Mouse (Mus musculus): ENCODE results near the gene Enpp7. TPM values are rescaled to one million over a fixed set of nuclear protein-coding genes. Genes with fewer than 3 reads are reported as not detected.

Gene Enpp7
- polyA plus RNA-seq, 1 experiment from 2014 or later = not detected

DNA sequence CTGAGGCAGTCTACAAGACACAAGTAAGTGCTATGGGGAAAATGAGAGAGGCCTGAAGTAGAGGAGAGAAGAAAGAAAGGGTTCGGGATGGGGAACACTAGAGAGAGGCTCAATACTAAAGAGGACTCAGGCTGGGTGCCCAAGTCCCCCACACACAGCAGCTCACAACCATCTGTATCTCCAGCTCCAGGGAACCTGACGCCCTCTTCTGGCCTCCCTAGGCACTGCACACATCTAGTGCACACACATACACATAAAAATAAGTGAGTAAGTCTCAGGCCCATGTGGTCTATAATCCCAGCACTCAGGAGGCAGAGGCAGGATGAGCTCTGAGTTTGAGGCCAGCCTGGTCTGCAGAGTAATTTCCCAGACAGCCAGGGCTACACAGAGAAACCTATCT, 12.9 kb downstream of the Enpp7 start:
- Histone ChIP-seq H3K4me3 (ENCODE audit: low read depth, low read length) (no peak overlapping the region), H3K27ac (ENCODE audit: low read length) (no peak overlapping the region), H3K4me1 (ENCODE audit: control insufficient read depth, insufficient read depth, low read length) (0 out of 2 replicates have a peak, but pooled peaks cover 5% of the 10 kb centered on the region), H3K4me2 (replicated peaks; ENCODE audit: low read depth, low read length) (no peak overlapping the region), H3K36me3 (ENCODE audit: control insufficient read depth, insufficient read depth, low read length) (no peaks in the 10 kb centered on the region), H3K27me3 (ENCODE audit: control insufficient read depth, insufficient read depth, low read length) (0 out of 2 replicates have a peak, but pooled peaks cover 5% of the 10 kb centered on the region), H3K9ac (replicated peaks; ENCODE audit: low read depth, low read length) (no peak overlapping the region), H3K9me3 (ENCODE audit: control insufficient read depth, low read depth, low read length) (no peaks in the 10 kb centered on the region)
- WGBS = 63% methylated on average over 2 of the region's 2 CpGs
- no peak for ATAC-seq (ENCODE audit: insufficient number of reproducible peaks, insufficient read depth, low FRiP score, low read depth)

DNA sequence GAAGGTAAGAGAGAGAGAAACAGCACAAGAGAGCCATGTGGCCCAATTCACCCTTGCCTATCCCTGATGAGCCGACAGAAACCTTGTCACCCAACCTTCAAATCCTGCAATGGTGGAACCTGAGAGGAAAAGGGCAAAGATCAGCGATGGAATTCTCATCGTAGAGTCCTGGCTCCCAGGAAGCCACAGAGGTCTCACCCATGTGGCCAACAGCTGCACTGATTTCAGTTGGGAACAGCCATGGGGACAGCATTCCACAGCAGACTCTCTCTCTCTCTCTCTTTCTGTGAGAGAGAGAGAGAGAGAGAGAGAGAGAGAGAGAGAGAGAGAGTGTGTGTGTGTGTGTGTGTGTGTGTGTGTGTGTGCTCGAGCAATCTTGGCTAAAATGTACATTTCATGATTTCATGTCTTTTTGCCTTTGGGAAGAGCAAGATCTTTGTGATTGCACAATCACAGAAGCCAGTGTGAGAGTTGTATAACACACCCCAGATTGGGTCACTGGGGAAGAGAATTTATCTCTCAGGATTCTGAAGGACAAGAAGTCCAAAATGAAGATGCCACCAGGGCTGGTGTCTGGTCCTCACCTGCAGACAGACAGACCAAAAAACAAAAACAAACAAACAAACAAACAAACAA, 13.6 kb downstream of the Enpp7 start:
- Histone ChIP-seq H3K4me3 (ENCODE audit: low read depth, low read length) (no peak overlapping the region), H3K36me3 (ENCODE audit: control insufficient read depth, insufficient read depth, low read length) (no peaks in the 10 kb centered on the region), H3K9me3 (ENCODE audit: control insufficient read depth, low read depth, low read length) (no peaks in the 10 kb centered on the region), H3K4me1 (ENCODE audit: control insufficient read depth, insufficient read depth, low read length) (0 out of 2 replicates have a peak, but pooled peaks cover 5% of the 10 kb centered on the region), H3K27ac (ENCODE audit: low read length) (no peak overlapping the region), H3K27me3 (ENCODE audit: control insufficient read depth, insufficient read depth, low read length) (0 out of 2 replicates have a peak, but pooled peaks cover 5% of the 10 kb centered on the region), H3K4me2 (replicated peaks; ENCODE audit: low read depth, low read length) (no peak overlapping the region), H3K9ac (replicated peaks; ENCODE audit: low read depth, low read length) (no peak overlapping the region)
- WGBS = 63% methylated on average over 4 of the region's 4 CpGs
- no peak for ATAC-seq (ENCODE audit: insufficient number of reproducible peaks, insufficient read depth, low FRiP score, low read depth)

- Histone ChIP-seq H3K4me1 (ENCODE audit: control insufficient read depth, insufficient read depth, low read length) (0 out of 2 replicates have a peak, but pooled peaks cover 3% of the 10 kb centered on the region), H3K9ac (replicated peaks; ENCODE audit: low read depth, low read length) (no peak overlapping the region), H3K9me3 (ENCODE audit: control insufficient read depth, low read depth, low read length) (no peaks in the 10 kb centered on the region), H3K4me2 (replicated peaks; ENCODE audit: low read depth, low read length) (no peak overlapping the region), H3K36me3 (ENCODE audit: control insufficient read depth, insufficient read depth, low read length) (no peaks in the 10 kb centered on the region), H3K27me3 (ENCODE audit: control insufficient read depth, insufficient read depth, low read length) (no peaks in the 10 kb centered on the region), H3K27ac (ENCODE audit: low read length) (no peak overlapping the region), H3K4me3 (ENCODE audit: low read depth, low read length) (no peak overlapping the region)
- 89% methylated on average over 10 of the region's 10 CpGs for WGBS
- no peak for ATAC-seq (ENCODE audit: insufficient number of reproducible peaks, insufficient read depth, low FRiP score, low read depth)
Observed at GRCm38 (mm10) chr11:119005547-119006275, 17.7 kb downstream of the Enpp7 start.

DNA sequence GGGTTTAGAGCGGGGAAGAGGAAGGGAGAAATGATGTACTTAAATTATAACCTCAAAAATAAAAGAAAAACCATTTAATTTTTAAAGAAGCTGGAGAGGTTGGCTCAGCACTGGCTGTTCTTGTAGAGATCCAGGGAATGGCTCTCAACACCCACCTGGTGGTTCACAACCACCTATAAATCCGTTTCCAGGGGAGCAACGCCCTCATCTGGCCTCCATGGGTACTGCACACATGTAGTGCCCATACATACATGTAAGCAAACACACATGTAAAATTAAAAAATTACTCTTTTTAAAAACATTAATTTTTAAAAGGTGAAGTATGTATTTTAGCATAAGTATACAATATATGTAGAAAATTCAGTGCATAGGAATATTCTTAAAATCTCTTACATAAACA, 18.5 kb downstream of the Enpp7 start:
- WGBS = 69% methylated on average over 3 of the region's 3 CpGs
- Histone ChIP-seq H3K36me3 (ENCODE audit: control insufficient read depth, insufficient read depth, low read length) (no peaks in the 10 kb centered on the region), H3K9ac (replicated peaks; ENCODE audit: low read depth, low read length) (no peak overlapping the region), H3K27ac (ENCODE audit: low read length) (no peak overlapping the region), H3K9me3 (ENCODE audit: control insufficient read depth, low read depth, low read length) (no peaks in the 10 kb centered on the region), H3K4me1 (ENCODE audit: control insufficient read depth, insufficient read depth, low read length) (0 out of 2 replicates have a peak, but pooled peaks cover 3% of the 10 kb centered on the region), H3K27me3 (ENCODE audit: control insufficient read depth, insufficient read depth, low read length) (no peaks in the 10 kb centered on the region), H3K4me3 (ENCODE audit: low read depth, low read length) (no peak overlapping the region), H3K4me2 (replicated peaks; ENCODE audit: low read depth, low read length) (no peak overlapping the region)
- no peak for ATAC-seq (ENCODE audit: insufficient number of reproducible peaks, insufficient read depth, low FRiP score, low read depth)

- Histone ChIP-seq H3K27me3 (ENCODE audit: control insufficient read depth, insufficient read depth, low read length) (no peaks in the 10 kb centered on the region), H3K4me1 (ENCODE audit: control insufficient read depth, insufficient read depth, low read length) (0 out of 2 replicates have a peak, but pooled peaks cover 3% of the 10 kb centered on the region), H3K9me3 (ENCODE audit: control insufficient read depth, low read depth, low read length) (no peaks in the 10 kb centered on the region), H3K27ac (ENCODE audit: low read length) (no peak overlapping the region), H3K36me3 (ENCODE audit: control insufficient read depth, insufficient read depth, low read length) (no peaks in the 10 kb centered on the region), H3K9ac (replicated peaks; ENCODE audit: low read depth, low read length) (no peak overlapping the region), H3K4me2 (replicated peaks; ENCODE audit: low read depth, low read length) (peak overlapping the region; percentile 39), H3K4me3 (ENCODE audit: low read depth, low read length) (peak overlapping the region; percentile 22)
- peak; percentile 85 for ATAC-seq (ENCODE audit: insufficient number of reproducible peaks, insufficient read depth, low FRiP score, low read depth)
- WGBS = 18% methylated on average over 21 of the region's 21 CpGs
Observed at GRCm38 (mm10) chr11:119007461-119008456, 19.8 kb downstream of the Enpp7 start.

GRCm38 (mm10) chr11:119014455-119014854, 26.5 kb downstream of the Enpp7 start:
- Histone ChIP-seq H3K27ac (ENCODE audit: low read length) (no peak overlapping the region), H3K4me1 (ENCODE audit: control insufficient read depth, insufficient read depth, low read length) (no peaks in the 10 kb centered on the region), H3K9me3 (ENCODE audit: control insufficient read depth, low read depth, low read length) (no peaks in the 10 kb centered on the region), H3K27me3 (ENCODE audit: control insufficient read depth, insufficient read depth, low read length) (no peaks in the 10 kb centered on the region), H3K4me2 (replicated peaks; ENCODE audit: low read depth, low read length) (no peak overlapping the region), H3K36me3 (ENCODE audit: control insufficient read depth, insufficient read depth, low read length) (no peaks in the 10 kb centered on the region), H3K9ac (replicated peaks; ENCODE audit: low read depth, low read length) (no peak overlapping the region), H3K4me3 (ENCODE audit: low read depth, low read length) (no peak overlapping the region)
- 69% methylated on average over 7 of the region's 7 CpGs for WGBS
- ATAC-seq (ENCODE audit: insufficient number of reproducible peaks, insufficient read depth, low FRiP score, low read depth) = no peak

- ATAC-seq (ENCODE audit: insufficient number of reproducible peaks, insufficient read depth, low FRiP score, low read depth) = no peak
- Histone ChIP-seq H3K36me3 (ENCODE audit: control insufficient read depth, insufficient read depth, low read length) (no peaks in the 10 kb centered on the region), H3K4me1 (ENCODE audit: control insufficient read depth, insufficient read depth, low read length) (0 out of 2 replicates have a peak, but pooled peaks cover 5% of the 10 kb centered on the region), H3K9me3 (ENCODE audit: control insufficient read depth, low read depth, low read length) (no peaks in the 10 kb centered on the region), H3K4me3 (ENCODE audit: low read depth, low read length) (no peak overlapping the region), H3K27me3 (ENCODE audit: control insufficient read depth, insufficient read depth, low read length) (no peaks in the 10 kb centered on the region), H3K4me2 (replicated peaks; ENCODE audit: low read depth, low read length) (no peak overlapping the region), H3K27ac (ENCODE audit: low read length) (no peak overlapping the region), H3K9ac (replicated peaks; ENCODE audit: low read depth, low read length) (no peak overlapping the region)
- WGBS = 71% methylated on average over 7 of the region's 7 CpGs
Observed at GRCm38 (mm10) chr11:119017506-119017905, 29.5 kb downstream of the Enpp7 start.

DNA sequence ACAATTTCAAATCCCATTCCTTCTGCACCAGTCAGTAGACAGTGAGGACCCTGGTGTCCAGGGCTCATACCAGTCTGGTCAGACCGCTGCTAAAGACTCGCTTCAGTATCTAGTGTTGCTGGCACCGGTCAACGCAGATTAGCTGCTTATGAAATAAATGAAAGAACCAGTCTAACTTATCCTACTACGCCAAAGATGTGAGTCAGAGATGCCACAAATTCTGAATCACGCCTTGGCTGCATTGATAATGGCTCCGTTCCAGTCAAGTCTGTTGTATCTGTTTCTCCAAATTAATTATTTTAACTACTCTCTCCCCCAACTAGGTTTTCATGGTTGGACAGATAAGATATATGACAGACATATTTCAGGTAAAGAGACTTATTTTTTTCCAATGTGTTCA, 33.2 kb downstream of the Enpp7 start:
- Histone ChIP-seq H3K4me1 (ENCODE audit: control insufficient read depth, insufficient read depth, low read length) (peaks cover 31% of the 10 kb centered on the region), H3K9me3 (ENCODE audit: control insufficient read depth, low read depth, low read length) (no peaks in the 10 kb centered on the region), H3K4me2 (replicated peaks; ENCODE audit: low read depth, low read length) (no peak overlapping the region), H3K27me3 (ENCODE audit: control insufficient read depth, insufficient read depth, low read length) (no peaks in the 10 kb centered on the region), H3K36me3 (ENCODE audit: control insufficient read depth, insufficient read depth, low read length) (no peaks in the 10 kb centered on the region), H3K4me3 (ENCODE audit: low read depth, low read length) (no peak overlapping the region), H3K9ac (replicated peaks; ENCODE audit: low read depth, low read length) (no peak overlapping the region), H3K27ac (ENCODE audit: low read length) (no peak overlapping the region)
- WGBS = 89% methylated on average over 7 of the region's 7 CpGs
- ATAC-seq (ENCODE audit: insufficient number of reproducible peaks, insufficient read depth, low FRiP score, low read depth) = no peak

All from stomach, embryonic 14.5 days (tissue).